Mouse (Mus musculus): ENCODE data around the gene Fes. TPM values are rescaled to one million over a fixed set of nuclear protein-coding genes. Genes with fewer than 3 reads are reported as not detected.

The Fes gene
- total RNA-seq, 4 experiments from 2014 or later: 1.7 to 2.7 (median 2.4) TPM

DNA sequence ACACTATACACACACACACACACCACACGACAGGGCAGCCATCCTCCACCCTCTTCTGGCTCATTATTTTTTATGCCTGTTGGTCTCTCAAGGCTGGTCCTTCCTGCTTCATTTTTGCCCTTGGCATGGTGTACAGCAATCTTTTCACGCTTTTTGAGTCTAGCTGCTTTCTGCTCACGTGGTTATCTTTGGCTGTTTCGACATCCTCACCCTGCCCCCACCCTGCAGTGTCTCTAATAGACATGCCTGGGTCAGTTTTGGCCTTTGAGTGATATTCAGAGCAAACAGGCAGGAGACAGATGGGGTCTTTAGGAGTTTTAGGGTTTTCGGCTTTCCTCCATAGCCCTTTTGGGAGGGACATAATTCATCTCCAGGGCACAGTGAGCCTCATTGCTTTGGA lies 40.9 kb downstream of the Fes start:
- DNase-seq (ENCODE audit: low spot score in 2 of 2): no peak

DNA sequence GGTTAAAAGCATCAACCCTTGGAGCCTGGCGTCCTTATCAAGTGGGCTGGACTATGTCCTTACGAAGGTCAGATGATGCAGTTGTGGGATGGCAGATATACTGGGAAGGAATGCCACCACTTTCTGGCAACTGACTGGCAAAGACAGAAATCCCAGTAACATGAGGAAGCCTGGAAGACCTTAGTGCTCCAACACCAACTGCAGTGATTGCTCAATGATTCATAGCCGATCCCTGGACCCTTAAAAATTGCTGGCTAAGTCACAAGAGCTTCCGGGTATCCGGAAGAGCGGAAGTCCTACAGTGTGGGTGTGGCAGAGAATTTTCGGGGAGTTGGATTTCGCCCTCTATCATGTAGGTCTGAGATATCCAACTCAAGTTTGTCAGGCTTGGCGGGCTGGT lies 41.6 kb downstream of the Fes start:
- no peak for DNase-seq (ENCODE audit: low spot score in 2 of 2)

DNA sequence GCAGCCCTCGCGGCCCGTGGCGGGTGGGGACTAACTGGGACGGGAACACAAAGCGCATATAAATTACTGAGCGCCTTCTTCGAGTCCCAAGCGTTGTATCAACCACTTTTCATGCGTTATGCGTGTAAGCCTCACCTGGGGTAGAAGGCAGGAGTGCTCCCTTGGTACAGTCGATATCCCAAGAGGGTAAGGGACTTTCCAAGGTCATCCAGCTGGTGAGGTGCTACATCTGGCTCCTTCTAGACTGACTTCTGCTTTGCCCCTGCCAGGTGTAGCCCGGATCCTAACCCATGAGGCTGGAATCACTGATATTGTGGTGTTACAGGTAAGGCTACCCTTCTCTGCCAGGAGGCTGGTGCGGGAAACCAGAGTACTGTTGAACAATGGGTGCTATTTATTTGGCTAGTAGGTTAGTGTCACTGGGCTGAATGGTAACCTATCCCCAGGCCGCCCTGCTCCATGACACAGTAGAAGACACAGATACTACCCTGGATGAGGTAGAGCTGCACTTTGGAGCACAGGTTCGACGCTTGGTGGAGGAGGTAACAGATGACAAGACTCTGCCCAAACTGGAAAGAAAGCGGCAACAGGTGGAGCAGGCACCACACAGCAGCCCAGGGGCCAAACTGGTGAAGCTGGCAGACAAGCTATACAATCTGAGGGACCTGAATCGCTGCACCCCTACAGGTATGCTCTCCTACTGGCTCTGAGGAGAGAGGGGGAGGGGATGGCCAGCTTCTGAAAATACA lies 44.3 kb downstream of the Fes start:
- no peak for DNase-seq (ENCODE audit: low spot score in 2 of 2)

DNA sequence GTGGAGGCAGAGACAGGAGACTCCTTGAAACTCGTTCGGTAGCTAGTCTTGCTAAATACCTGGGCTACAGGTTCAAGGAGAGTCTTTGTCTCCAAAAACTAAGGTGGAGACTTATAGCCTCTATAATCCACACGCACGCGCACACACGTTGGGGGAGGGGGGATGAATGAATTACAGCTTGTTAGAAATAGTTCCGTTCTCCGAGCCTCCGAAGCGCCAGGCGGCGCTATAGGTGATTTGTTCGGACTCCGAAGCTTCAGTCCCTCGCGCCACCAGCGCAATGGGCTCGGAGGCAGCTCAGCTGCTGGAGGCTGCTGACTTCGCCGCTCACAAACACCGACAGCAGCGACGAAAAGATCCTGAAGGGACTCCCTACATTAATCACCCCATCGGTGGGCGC lies 44.9 kb downstream of the Fes start, which contains the start of gene Hddc3:
Gene Hddc3 (plus strand): TSS at position 247 of the 400 bp plus-strand sequence.
- DNase-seq (ENCODE audit: low spot score in 2 of 2): peak; percentile 82 to 91

DNA sequence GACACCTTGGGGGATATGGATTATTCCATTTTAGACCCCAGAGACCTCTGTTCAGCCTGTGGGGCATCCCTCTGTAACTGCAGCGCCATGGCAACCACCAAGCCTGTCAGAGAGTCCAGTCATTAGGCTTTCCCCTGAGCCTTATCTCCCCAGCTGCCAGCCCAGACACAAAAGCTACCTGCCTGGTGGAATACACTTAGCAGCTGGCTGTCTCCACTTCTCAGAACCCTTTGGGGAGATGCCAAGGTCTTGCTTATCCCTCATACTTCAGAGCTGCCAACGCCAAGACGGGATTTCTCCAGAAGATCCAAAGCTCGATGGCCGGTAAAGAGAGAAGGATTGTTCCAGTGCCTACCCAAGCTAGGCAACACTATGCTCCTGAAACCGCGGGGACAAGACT lies 46.0 kb downstream of the Fes start:
- DNase-seq (ENCODE audit: low spot score in 2 of 2): no peak

DNA sequence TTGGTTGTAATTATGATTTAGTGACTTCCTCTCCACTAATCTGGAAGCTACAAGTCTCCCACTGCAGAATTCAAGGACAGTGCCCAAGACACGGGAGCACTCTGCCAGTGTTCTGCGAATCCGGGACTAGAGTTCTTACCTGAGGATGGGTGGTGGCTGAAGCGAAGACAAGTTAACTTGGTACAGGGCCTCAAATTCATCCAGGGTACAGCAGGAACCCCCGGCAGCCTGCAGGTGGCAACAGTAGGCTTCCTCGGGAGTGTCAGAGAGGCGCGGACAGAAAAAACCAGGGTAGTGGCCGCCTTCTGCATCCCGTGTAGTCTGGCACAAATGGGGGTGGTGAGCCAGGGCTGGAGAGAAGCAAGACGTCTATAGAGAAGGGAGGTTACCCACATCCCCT lies 47.0 kb downstream of the Fes start, which contains the start of gene Unc45a:
Gene Unc45a (minus strand): TSS at position 213 of the 400 bp plus-strand sequence.
- peak; percentile 63 to 65 for DNase-seq (ENCODE audit: low spot score in 2 of 2)

DNA sequence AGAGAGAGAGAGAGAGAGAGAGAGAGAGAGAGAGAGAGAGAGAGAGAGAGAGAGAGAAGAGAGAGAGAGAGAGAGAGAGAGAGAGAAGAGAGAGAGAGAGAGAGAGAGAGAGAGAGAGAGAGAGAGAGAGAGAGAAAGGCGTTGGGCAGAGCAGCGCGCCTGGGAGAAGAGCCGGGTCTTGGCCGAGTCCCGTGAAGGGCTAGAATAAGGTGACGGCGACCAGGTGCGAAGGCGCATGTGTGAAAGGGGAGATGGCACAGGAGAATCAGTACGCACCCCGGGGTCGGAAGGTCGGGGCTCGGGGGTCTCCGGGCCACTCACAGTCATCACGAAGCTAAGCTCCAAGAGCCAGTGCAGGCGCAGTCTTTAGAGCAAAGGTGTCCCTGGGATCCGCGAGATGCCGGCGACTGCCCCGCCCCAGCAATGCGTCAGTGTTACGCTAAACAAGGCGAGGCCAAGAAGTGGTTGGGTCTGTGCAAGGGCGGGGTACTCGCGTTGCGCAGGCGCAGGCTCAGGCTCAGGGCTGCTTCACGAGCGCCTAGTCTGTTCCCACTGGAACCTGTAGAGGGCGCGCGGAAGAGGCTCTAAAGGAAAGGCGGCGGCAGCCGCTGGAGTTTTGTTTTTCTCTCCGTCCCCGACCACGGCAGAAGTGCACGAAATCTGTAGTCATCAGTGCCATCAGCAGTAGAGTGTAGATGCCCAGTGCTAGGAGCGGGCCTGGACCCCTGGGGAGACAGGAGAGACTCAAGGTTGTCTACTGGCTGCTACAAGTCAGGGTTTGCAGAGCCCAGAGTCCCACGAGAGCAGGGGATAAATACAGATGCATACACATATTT lies 47.7 kb downstream of the Fes start:
- peak; percentile 95 to 97 for DNase-seq (ENCODE audit: low spot score in 2 of 2)

DNA sequence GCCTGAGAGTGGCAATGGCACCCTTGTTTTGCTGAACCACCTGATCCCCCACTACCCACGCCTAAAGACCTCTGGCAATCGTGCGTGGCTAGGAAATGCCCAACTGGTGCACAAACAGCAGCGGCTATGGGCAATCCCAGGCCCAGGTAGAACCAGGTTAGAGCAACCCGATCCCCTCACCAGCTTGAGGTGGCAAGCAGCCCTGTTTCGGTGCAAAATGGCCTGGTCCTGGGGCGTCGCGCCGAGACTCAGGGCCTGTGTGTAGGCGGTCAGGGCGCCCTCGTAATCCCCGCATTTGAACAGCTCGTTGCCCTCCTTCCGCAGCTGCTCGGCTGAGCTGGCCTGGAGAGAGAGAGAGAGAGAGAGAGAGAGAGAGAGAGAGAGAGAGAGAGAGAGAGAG lies 48.4 kb downstream of the Fes start:
- DNase-seq (ENCODE audit: low spot score in 2 of 2): peak in 1 of 2 experiments; percentile 40

DNA sequence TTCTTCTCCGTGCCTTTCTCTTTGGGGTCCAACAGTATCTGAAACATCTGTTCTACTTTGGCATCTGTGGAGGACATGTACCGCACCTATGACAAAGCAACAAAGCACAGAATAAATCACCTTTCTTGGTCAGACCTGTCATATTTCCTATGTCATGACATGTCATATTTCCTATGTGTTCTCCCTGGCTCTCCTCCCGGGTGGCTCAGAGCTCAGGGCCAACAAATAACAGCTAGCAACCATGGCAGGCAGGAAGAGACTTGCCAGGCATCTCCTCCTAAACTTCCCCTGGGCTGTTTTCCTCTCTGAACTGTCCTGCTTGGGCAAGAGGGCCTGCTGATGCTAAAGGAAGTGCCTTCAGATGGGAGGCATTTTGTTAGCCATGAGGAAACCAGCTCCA lies 50.8 kb downstream of the Fes start:
- DNase-seq (ENCODE audit: low spot score in 2 of 2): no peak

DNA sequence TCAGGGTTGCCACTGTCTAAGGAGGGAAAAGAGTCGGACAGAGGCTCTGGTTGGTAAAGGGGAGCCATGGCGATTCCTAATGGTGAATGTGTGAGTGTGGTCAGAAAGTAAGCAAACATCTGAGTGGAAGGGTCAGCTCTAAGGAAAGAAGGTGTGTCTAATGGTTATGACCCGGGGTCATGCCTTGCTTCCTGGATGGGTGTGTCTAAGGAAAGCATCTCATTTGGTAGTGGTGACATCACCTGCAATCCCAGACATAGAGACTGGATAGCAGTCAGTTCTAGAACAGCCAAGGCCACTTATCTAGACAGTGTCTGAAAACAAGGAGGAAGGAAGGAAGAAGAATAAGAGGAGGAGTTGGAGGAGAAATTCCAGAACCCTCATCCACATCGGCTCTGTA lies 52.9 kb downstream of the Fes start:
- DNase-seq (ENCODE audit: low spot score in 2 of 2): no peak

DNA sequence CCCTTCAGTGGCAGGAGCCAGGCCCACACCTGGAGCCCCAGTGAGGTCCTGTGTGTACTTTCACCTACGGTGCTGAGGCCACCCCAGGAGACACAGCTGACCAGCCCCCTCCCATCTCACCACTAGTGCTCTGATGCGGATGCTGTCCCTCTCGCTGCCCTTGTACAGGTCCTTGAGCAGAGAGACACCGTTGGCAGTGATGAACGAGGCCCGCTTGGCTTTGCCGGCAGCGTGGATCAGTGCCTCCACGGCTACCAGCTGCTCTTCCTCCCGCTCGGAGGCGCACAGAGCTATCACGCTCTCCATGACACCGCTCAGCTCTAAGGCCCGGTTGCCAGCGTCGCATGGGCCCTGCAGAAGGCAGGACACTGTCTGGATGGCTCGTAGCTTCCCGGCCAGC lies 56.3 kb downstream of the Fes start:
- DNase-seq (ENCODE audit: low spot score in 2 of 2): no peak

DNA sequence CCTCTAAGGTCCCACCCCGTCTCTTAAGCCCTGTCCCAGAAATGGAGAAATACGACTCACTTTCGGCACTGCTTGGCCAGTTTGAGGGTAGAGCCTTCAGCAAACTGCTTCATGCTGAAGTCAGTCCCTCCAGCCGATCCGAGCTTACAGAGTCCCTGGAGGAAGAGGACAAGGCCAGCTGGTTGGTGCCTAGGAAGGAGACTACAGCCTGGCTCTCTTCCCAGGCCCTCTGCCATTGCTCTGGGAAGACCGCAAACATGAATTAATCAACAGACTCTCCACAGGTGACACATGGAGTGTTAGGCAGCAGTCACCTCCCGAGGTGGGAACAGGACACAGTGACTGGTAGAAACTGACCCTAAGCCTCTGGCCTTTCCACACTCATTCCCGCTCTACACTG lies 57.5 kb downstream of the Fes start:
- no peak for DNase-seq (ENCODE audit: low spot score in 2 of 2)

Other genes starting within 250 kb of the Fes start
- 1 to 10 TPM in 3 of 4 experiments, under 1 TPM in 1; 0.92 to 2.1 (median 1.5) TPM for gene Sema4b, start 201.1 kb downstream of the Fes start, total RNA-seq (2022)
- gene Cib1, start 155.1 kb downstream of the Fes start, total RNA-seq (2022): 1 to 10 TPM; 4.8 to 6.2 (median 5.8) TPM
- gene Gdpgp1, start 155.1 kb downstream of the Fes start, total RNA-seq (2022): 1 to 10 TPM in 1 of 4 experiments, under 1 TPM in 3; 0.56 to 1.3 (median 0.83) TPM
- under 1 TPM in 2 of 4 experiments, not detected in 2; 0.20 to 0.48 TPM for gene Ttll13, start 141.6 kb downstream of the Fes start, total RNA-seq (2022)
- gene Ngrn, start 126.7 kb downstream of the Fes start, total RNA-seq (2022): 10 to 100 TPM; 22.8 to 25.3 (median 24.9) TPM
- gene Vps33b, start 118.3 kb downstream of the Fes start, total RNA-seq (2022): 1 to 10 TPM; 2.7 to 3.6 (median 3.3) TPM
- gene Prc1, start 93.5 kb downstream of the Fes start, total RNA-seq (2022): under 1 TPM in 1 of 4 experiments, not detected in 3; 0.17 TPM
- 1 to 10 TPM; 5.6 to 7.7 (median 6.5) TPM for gene Rccd1, start 63.5 kb downstream of the Fes start, total RNA-seq (2022)
- gene Unc45a, start 46.9 kb downstream of the Fes start, total RNA-seq (2022): 10 to 100 TPM; 10.4 to 14.9 (median 12.0) TPM
- gene Hddc3, start 44.8 kb downstream of the Fes start, total RNA-seq (2022): 10 to 100 TPM; 22.9 to 26.1 (median 24.6) TPM
- gene Man2a2, start 16.6 kb downstream of the Fes start, total RNA-seq (2022): 100 to 1,000 TPM; 139 to 171 (median 148) TPM
- gene Furin, start 17.5 kb upstream of the Fes start, total RNA-seq (2022): 10 to 100 TPM; 50.3 to 60.1 (median 56.7) TPM
- 1 to 10 TPM in 3 of 4 experiments, under 1 TPM in 1; 0.75 to 1.7 (median 1.2) TPM for gene Blm, start 147.2 kb upstream of the Fes start, total RNA-seq (2022)